Mouse (Mus musculus) thymus, postnatal 36 days (tissue): Measurements from ENCODE around the gene Trmu.
"Not testable (repeated sequence)": the region's sequence is repeated elsewhere in the genome, so short reads cannot be mapped to it uniquely, and the experiment has no call there.

Source experiments
- DNase-seq, 2 experiments: peaks; one replicate each; pipeline ENCODE4 v3.0.0; 2022; ENCODE audit warnings: mixed read lengths in 2 of 2

The Trmu gene

GRCm38 (mm10) chr15:85878848-85879497, at the start of gene Trmu:
TSS of gene Trmu (plus strand) at chr15:85879312.
- DNase-seq: peak; percentile 87

GRCm38 (mm10) chr15:85829470-85829869, 49.6 kb upstream of the Trmu start:
- DNase-seq: no peak

GRCm38 (mm10) chr15:85831954-85832590, 47.0 kb upstream of the Trmu start, which contains the start of gene Ttc38:
TSS of gene Ttc38 (plus strand) at chr15:85832306.
- peak; percentile 82 to 87 for DNase-seq

- no peak for DNase-seq
These were observed 46.5 kb upstream of the Trmu start for GRCm38 (mm10) chr15:85832599-85832998.

GRCm38 (mm10) chr15:85835335-85835734, 43.8 kb upstream of the Trmu start:
- DNase-seq: no peak

GRCm38 (mm10) chr15:85836887-85837286, 42.2 kb upstream of the Trmu start:
- no peak for DNase-seq

- peak; percentile 46 to 53 for DNase-seq
These were observed 38.1 kb upstream of the Trmu start for GRCm38 (mm10) chr15:85840983-85841382.

- no peak for DNase-seq
These were observed 37.2 kb upstream of the Trmu start for GRCm38 (mm10) chr15:85841796-85842360.

- DNase-seq: no peak
These were observed 34.0 kb upstream of the Trmu start for GRCm38 (mm10) chr15:85845071-85845470.

- DNase-seq: no peak
These were observed 27.3 kb upstream of the Trmu start for GRCm38 (mm10) chr15:85851656-85852392.

GRCm38 (mm10) chr15:85858980-85859489, 20.1 kb upstream of the Trmu start:
- DNase-seq: no peak

GRCm38 (mm10) chr15:85859490-85860031, 19.6 kb upstream of the Trmu start, which contains the start of gene Gtse1:
TSS of gene Gtse1 (plus strand) at chr15:85859745.
- DNase-seq: peak; percentile 89 to 92

GRCm38 (mm10) chr15:85865913-85866312, 13.2 kb upstream of the Trmu start:
- not testable (repeated sequence) for DNase-seq

GRCm38 (mm10) chr15:85867696-85868095, 11.4 kb upstream of the Trmu start:
- DNase-seq: peak; percentile 53

- no peak for DNase-seq
These were observed 1.8 kb upstream of the Trmu start for GRCm38 (mm10) chr15:85877336-85877735.

- peak in 1 of 2 experiments; percentile 39 for DNase-seq
These were observed 385 bp downstream of the Trmu start for GRCm38 (mm10) chr15:85879498-85879895.

GRCm38 (mm10) chr15:85885606-85886005, 6.5 kb downstream of the Trmu start:
- no peak for DNase-seq

GRCm38 (mm10) chr15:85889235-85889634, 10.1 kb downstream of the Trmu start:
- DNase-seq: no peak

GRCm38 (mm10) chr15:85891971-85892370, 12.9 kb downstream of the Trmu start:
- DNase-seq: no peak

- DNase-seq: no peak
These were observed 13.5 kb downstream of the Trmu start for GRCm38 (mm10) chr15:85892498-85893118.

GRCm38 (mm10) chr15:85893871-85894270, 14.8 kb downstream of the Trmu start:
- DNase-seq: no peak

GRCm38 (mm10) chr15:85896284-85896683, 17.2 kb downstream of the Trmu start:
- peak; percentile 80 to 87 for DNase-seq
